Mouse (Mus musculus) adrenal gland, adult (tissue): ENCODE data around the gene Hhat.
A peak's percentile ranks its signal among the peaks of the same experiment; 100 is the strongest.

Experiments
- DNase-seq, 2 experiments: peaks; one replicate each; pipeline ENCODE4 v3.0.0; 2022 to 2023; ENCODE audit warnings: low spot score in 1 of 2; ENCODE audit not compliant: inconsistent age in 2 of 2

Gene Hhat

GRCm38 (mm10) chr1:192564691-192565090 is 206.3 kb downstream of the Hhat start:
- no peak for DNase-seq

- no peak for DNase-seq
Measured at GRCm38 (mm10) chr1:192559341-192559740, 211.7 kb downstream of the Hhat start.

GRCm38 (mm10) chr1:192557978-192558594 is 212.9 kb downstream of the Hhat start:
- DNase-seq: no peak

GRCm38 (mm10) chr1:192555516-192555915 is 215.5 kb downstream of the Hhat start:
- no peak for DNase-seq

DNA sequence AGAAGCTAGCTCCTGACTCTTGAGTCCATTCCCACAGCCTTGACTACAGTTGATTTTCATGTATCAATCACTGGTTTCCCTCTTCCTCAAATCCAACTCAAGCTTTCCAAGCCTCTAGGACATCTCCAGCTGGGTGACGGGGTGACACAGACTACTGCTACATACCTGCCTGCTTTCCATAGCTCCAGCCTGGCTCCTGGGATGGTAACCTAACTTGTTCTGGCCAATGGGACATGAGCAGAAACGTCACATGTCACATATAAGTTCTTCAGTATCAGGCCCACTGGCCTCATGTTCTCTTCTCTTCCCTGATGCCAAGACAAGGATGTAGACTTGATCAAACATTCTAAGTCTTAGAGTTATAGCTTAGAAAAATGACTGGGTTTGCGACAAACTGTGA is 220.5 kb downstream of the Hhat start:
- DNase-seq: no peak

GRCm38 (mm10) chr1:192546843-192547242 is 224.2 kb downstream of the Hhat start:
- no peak for DNase-seq

DNA sequence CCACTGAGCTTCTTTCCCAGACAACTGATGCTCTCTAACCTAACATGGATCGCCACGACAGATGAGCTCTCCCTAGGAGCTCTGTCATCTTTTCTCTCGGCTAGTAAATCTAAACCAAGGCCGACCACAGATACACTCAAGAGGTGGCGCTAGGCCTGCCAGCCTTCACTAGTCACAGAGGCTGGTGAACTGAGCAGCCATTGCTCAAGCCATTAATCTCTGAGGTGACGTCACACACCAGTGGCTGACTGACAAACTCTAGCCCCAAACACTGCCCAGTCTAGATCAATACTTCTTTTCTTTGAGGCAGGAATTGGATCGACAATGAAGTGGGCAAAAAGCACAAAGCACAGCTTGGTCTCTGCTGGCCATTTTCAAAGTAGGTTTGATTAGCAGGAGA is 226.1 kb downstream of the Hhat start:
- no peak for DNase-seq

DNA sequence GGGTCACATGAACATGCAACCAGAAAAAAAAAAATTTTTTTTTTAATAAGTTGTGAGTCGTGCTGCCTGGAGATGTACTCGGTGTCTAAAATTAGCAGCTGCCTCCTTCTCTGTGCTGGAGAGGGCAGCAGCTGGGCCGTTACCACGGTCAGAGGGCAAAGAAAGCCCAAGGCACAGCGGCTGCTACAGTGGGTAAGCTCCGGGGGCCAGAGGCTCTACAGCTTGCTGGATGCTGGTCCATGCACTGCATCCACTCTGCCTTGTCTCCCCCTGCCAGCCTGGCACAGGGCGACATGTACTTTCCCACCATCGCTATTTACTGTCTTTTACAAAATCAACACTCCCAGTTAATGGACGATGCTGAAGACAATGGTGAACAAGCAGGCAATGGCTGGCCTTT is 226.9 kb downstream of the Hhat start:
- DNase-seq: no peak

GRCm38 (mm10) chr1:192543686-192544085 is 227.3 kb downstream of the Hhat start:
- DNase-seq: no peak

DNA sequence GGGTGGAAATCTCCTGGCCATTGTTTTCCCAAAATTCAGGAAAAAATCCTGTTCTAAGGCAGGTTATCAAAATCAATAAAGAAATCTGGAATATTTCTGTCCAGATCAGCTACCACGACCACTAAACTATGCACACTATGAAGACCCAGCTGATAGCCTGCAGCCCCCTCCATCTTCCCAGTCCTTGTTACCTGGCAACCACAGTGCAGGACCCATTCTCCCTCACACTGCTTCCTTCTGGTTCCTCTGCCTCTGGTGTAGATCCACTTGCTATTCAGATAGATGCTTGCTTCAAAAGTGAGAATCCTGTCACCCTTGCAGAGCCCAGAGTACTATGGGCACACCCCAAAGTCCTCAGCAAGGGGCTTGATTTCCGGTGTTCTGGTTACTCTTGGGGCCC is 228.9 kb downstream of the Hhat start:
- no peak for DNase-seq

- no peak for DNase-seq
Measured at GRCm38 (mm10) chr1:192537169-192537568, 233.9 kb downstream of the Hhat start.

DNA sequence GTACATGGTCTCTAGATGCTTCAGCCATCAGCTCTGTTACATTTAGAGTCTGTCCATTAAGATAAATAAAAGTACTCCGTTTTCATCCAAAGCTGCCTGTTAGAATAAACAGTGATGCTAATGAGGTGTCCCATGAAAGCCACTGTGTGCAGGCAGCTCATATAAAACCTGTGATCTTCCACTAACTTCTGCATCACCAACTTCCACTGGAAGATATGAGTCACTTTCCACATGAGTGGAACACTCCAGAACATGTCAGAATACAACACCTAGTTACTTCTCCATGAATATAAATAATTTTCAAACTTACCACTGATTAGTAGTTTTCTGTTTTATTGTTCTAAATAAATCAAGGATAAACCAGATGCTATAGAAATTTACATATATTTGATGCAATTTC is 234.6 kb downstream of the Hhat start:
- DNase-seq: no peak

- no peak for DNase-seq
Measured at GRCm38 (mm10) chr1:192533016-192533415, 238.0 kb downstream of the Hhat start.

DNA sequence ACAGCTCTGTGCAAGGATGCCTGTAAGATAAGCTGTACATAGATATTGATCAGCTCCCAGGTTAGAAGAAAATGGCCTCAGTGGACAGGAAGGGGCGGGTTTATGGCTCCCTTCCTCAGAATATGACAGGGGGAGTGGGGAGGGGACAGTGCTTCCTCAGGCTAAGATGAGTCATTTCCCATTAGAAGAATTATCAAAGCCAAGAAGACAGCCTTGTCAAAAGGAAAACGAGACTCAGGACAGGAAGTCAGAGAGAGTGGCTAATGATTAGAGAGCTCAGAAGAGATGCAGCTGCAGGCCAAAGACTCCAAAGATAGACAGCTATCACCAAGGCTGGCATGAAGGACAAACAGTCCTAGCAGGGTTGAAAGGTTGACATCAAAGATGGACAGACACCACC is 238.8 kb downstream of the Hhat start:
- DNase-seq: no peak

DNA sequence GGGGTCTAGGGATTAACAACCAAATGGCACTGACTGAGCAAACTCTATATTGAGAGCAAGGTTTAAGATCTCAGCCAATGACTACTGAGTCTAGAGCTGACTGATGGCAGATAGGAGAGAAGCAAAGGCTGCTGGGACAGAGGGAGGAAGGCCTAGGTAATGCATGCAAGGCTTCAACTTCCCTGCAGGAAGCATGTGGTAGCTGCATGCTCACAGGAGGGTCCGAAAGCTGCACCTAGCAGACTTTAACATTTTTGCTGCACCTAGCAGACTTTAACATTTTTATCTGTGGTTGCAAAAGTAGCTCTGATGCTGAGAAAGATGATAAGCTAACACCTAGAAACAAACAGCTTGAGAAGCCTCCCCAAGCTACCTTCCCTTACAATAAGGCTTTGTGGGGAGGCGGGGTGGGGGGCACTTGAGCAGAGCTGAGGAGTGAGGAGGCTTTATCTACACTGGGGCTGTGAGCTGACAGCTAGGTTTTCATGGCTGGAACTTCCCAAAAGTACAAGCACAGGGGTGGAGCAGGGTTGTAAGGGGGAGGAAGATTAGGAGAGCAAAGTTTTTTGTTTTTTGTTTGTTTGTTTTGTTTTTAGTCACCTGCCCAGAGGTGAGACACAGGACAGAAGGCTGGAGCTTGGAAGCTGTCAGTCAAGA is 239.4 kb downstream of the Hhat start:
- no peak for DNase-seq

GRCm38 (mm10) chr1:192525711-192526350 is 245.2 kb downstream of the Hhat start:
- peak; percentile 6 to 35 for DNase-seq

- DNase-seq: no peak
Measured at GRCm38 (mm10) chr1:192522376-192523178, 248.4 kb downstream of the Hhat start.

DNA sequence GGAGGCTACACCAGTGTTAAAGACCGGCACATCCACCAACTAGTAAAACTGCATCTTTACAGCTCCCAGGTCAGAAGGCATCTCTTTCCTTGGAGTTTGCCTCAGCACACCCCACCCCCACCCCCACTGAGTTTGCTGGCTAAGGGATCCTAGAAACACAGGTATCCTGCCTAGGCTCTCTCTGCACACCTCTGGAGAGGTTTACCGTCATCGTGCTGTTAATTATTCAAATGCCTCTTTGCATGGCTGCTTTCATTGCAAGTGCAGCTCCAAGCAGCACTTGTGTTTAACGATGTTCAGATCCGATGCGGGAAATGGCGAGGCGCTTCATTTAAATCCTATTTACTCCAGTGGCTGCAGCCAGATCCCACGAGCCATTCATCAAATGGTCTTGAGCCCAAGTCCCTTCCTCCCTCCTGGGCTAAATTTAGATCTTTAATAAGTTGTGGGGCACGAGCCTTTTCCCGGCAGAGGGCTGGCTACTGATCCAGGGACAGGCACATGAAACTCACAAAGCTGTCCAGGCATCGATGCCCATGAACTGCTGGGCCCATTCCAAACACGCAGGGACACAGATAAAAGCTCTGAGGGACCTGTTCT is 250.1 kb downstream of the Hhat start:
- DNase-seq: no peak

DNA sequence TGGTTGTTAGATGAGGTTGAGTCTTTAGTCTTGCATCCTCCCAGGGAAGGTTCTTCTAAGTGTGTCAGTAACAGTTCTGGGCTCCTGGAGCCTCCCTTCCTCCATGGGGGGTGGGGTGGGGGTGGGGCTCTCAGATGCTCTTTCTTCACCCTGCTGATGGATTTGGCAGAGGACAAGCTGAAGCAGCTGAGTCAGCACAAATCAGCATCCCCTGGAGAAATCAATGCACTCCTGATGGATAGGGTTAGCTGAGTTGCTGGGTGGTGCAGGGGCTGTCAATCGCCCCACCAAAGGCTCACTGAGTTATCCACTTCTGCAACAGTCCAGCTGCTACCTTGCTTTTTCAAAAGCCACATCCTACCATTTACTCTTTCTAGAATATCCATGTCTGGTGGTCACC is 251.3 kb downstream of the Hhat start:
- no peak for DNase-seq

DNA sequence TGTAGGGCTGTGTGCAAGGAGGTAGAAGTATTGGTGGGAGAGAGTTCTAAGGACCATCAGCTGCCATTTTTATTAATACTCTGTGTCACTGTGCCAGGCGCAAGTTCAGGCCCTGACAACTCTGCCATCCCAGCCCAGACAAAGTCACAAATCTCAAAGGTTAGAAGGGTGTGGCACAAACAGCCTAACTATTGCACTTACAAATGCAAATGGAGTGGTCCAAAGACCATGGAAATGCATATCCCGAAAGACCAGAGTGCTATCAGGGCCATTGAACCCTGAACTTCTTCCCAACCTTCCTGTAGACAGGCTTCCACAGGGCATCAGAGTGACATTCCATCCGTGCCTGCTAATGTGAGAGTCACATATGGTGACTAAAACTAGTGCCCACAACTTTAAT is 255.7 kb downstream of the Hhat start:
- no peak for DNase-seq

DNA sequence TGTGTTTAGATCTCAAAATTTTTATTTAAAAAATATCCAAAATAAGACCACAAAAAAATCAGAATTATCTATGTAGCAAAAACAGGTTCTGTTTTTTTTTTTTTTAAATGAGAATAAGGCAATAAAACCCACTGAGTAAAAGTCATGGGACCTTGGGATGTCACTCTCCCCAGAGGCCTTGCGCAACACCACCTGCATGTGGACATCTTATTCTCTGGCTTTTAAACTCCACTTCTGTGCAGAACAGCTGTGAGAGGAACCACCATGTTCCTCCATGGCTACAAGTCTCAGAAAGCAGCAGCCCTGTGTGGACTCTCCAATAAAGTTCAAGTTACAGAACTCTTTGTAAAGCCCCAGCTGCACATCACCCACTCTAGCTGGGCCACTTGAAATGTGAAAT is 258.2 kb downstream of the Hhat start:
- no peak for DNase-seq
